Mouse (Mus musculus): Measurements from ENCODE around the gene P2ry14.
"Not testable (repeated sequence)": the region's sequence is repeated elsewhere in the genome, so short reads cannot be mapped to it uniquely, and the experiment has no call there.

The P2ry14 gene

GRCm38 (mm10) chr3:59107439-59107838 is 46.0 kb downstream of the P2ry14 start:
- no peak for DNase-seq (ENCODE audit: low spot score in 2 of 2)

DNA sequence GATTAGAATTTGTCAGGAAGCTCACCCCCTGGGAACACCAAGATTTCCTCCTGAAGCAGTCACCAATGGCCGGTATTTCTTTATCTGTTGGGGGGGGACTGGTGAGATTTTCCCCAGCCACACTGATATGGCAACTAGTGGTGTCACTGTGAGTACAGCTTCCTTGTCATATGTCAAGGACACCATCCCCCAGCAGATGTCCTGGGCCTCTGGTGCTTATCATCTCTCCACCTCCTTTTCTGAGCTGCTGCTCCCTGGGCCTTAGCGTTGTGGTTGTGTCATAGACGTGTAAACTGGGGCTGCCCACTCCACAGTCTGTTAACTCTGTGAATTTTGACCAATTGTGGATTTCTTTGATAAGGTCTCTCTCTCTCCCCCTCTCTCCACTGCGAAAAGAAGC is 49.0 kb downstream of the P2ry14 start:
- DNase-seq (ENCODE audit: low spot score in 2 of 2): no peak

DNA sequence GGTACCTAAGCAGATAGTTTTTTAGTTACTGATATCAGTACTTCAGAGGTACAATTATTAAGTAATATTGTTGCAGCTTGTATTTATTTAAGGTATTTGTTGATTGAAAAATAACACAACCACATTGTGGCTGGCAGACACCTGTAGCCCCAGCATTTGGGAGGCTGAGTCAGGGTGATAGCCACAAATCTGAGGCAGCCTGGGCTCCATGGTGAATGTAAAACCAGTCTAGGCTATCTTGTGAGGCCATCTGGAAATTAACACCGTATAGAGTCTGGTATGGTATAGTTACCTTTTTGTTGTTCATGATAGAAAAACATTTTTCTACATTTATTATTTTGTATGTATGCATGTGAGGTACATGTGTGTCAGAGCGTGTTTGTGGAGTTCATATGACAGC is 51.3 kb downstream of the P2ry14 start:
- no peak for DNase-seq (ENCODE audit: low spot score in 2 of 2)

DNA sequence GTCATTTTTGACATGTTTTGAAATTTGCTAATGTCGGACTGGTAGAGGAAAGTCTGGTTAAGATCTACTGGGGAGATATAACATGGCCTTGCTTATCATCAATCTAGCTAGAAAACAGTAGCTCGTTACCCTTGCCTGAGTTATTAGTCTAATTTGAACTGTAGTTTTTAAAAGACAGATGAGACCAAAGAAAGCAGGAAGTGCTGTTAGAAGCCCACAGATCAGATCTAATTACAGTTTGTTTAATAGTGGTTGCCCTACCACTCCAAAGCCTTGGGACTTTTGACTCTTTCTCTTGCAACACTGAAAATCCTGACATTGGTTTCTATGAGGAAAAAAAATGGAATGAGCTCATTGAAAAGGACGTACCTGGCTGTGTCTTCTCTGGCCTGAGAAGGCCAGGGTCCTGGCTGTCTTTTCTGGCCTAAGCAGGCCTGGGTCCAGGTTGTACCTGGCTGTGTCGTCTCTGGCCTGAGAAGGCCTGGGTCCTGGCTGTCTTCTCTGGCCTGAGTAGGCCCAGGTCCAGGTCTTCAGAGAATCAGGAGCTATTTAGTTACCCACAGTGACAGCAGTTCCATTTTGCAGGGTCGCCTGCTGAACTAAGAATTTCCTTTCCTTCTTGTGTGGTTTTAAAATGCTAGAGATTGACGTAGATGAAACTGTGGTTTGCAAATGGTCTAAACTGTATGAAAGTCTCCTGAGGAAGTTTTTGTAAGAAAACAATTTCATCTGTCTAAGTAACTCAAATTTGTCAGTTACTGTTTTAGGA is 52.0 kb downstream of the P2ry14 start, which contains the start of gene Gpr171:
Gene Gpr171, minus strand, starts transcription at position 604 of the 769 bp plus-strand sequence.
- DNase-seq (ENCODE audit: low spot score in 2 of 2): no peak

GRCm38 (mm10) chr3:59098540-59098939 is 54.9 kb downstream of the P2ry14 start:
- no peak for DNase-seq (ENCODE audit: low spot score in 2 of 2)

DNA sequence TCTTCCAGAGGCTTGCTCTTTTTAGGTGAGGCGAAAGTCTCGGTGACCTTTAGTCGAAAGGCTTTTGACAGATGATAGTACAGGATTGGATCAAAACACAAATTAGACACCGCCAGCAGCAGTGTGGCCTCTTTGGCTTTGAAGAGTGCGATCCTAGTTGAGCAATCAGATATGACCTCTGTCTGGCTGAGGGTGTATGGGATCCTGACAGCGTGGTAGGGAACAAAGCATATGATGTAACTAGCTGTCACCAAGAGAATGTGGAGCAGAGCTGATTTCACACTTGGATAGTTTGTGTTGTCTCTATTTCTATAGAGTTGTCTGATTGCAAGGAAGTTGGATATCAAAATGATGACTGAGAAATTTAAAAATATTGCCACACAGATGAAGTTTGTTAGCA is 56.0 kb downstream of the P2ry14 start:
- no peak for DNase-seq (ENCODE audit: low spot score in 2 of 2)

GRCm38 (mm10) chr3:59092702-59093101 is 60.7 kb downstream of the P2ry14 start:
- no peak for DNase-seq (ENCODE audit: low spot score in 2 of 2)

GRCm38 (mm10) chr3:59080919-59081318 is 72.5 kb downstream of the P2ry14 start:
- no peak for DNase-seq (ENCODE audit: low spot score in 2 of 2)

GRCm38 (mm10) chr3:59080293-59080916 is 73.0 kb downstream of the P2ry14 start:
- DNase-seq (ENCODE audit: low spot score in 2 of 2): no peak

DNA sequence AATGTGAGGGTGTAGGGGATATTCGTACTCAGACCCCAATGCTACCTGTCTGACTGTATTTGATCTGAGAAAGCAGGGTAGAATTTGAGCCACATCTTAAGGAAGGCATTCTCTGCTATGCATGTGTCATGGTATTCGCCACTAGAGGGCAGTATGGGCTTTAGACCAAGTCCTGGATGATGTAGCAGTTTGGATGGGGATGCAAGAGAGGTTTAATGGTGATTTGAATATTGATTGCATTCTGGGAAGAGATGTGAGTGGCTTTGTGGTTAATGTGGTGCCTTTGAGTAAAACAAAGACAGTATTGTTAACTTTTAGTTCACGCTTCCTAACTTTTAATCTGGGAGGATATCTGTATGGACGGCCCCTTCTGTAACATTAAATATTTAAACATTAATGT is 74.1 kb downstream of the P2ry14 start:
- DNase-seq (ENCODE audit: low spot score in 2 of 2): no peak

DNA sequence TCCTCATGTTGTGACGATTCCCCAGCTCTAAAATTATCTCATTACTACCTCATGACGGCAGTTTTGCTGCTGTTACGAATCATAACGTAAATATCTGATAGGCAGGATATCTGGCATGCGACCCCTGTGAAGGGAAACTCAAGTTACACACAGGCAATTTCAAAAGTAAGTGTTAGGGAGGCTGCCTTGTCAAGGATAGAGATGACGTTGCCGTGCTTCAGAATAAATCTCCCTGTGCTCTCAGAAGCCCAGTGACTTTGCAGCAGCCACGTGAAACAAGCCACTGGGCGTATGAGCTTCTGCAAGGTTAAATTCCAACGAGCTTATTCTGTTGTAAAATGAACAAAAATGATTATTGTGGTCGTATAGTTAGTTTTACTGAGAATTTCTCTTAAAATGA is 74.8 kb downstream of the P2ry14 start:
- DNase-seq (ENCODE audit: low spot score in 2 of 2): no peak

GRCm38 (mm10) chr3:59077278-59077677 is 76.1 kb downstream of the P2ry14 start:
- DNase-seq (ENCODE audit: low spot score in 2 of 2): no peak

- not testable (repeated sequence) for DNase-seq (ENCODE audit: low spot score in 2 of 2)
Measured at GRCm38 (mm10) chr3:59069071-59069470, 84.3 kb downstream of the P2ry14 start.

DNA sequence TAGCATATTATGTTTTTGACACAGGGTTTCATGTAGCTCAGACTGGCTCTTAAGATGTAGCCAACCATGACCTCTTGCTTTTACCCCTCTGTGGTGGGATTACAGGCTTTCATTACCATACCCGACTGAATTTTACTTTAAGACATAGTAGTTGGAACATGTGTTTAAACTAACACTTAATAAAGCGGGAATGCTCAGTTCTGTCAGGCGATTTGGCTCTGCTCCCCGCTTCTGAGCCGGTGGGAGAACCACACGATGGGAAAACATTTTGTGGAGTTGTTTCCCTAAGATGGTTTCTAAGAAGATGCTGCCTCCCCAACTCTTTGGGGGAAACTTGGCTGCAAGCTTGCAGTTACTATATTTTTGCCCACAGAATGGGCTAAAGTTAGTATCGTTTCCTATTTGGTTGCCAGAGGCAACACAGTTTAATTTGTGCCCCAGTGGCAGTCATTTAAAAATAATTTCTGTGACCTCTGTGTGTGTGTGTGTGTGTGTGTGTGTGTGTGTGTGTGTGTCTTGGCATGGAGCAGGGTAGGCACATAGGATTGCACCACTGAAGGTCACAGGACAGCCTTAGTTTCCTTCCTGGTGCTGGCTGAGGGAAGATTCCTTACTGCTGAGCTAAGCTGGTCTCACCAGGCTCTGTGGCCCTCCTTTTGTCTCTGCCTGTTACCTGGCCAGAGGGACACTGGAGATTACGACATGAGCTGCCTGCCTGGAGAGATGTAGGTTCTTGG is 86.7 kb downstream of the P2ry14 start:
- DNase-seq (ENCODE audit: low spot score in 2 of 2): no peak

GRCm38 (mm10) chr3:59065937-59066336 is 87.5 kb downstream of the P2ry14 start:
- DNase-seq (ENCODE audit: low spot score in 2 of 2): no peak
